Mouse (Mus musculus) left cerebral cortex, adult 8-10 months (tissue): ENCODE results near the gene Spef1. TPM values are rescaled to one million over a fixed set of nuclear protein-coding genes. Genes with fewer than 3 reads are reported as not detected.
A peak's percentile ranks its signal among the peaks of the same experiment; 100 is the strongest.
"Not testable (repeated sequence)": the region's sequence is repeated elsewhere in the genome, so short reads cannot be mapped to it uniquely, and the experiment has no call there.

Experiments
- DNase-seq, 2 experiments: peaks; one replicate each; pipeline ENCODE4 v3.0.0; 2022; ENCODE audit warnings: low spot score in 2 of 2
- total RNA-seq, 4 experiments: library from RNA; stranded (reverse); gene quantifications; 2 replicates each; pipeline ENCODE4 v1.2.4; 2022

Spef1 gene
- total RNA-seq, result 1 to 10 TPM; 7.4 to 8.3 (median 8.1) TPM

DNA sequence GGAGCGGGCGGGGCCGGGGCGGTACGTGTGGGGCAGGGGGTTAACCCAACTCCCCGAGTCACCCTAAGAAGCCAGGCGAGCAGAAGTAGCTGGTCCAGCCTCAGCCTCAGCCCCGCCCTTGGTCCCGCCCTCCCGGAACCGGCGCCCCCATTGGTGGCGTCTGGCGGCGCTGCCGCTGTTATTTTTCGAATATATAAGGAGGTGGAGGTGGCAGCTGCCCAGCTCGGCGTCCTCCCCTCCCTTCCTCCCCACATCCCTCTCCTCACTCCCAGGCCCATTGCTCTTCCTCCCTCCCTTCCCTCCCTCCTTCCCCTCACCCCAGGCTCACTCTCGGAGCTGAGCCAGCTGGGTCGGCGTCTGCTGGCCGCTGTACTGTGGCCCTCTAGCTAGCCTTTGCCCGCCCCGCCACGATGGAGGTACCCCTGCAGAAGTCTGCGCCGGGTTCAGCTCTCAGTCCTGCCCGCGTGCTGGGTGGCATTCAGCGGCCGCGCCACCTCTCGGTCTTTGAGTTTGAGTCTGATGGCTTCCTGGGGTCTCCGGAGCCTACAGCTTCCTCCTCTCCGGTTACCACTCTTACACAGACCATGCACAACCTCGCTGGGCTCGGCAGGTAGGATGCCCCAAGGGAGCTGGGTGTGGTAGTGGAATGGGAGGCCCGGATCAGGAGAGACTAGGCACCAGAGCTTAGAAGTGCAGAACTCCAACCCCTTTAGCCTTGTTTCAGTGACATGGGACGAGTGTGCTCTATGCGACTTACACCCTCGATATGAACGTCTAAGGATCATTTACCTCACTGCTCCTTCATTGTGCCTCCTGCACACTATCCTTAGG, at the start of gene Spef1, which contains the start of gene Cdc25b:
Gene Spef1 (minus strand): TSS at position 512 of the 831 bp plus-strand sequence.
Gene Cdc25b (plus strand): TSS at position 179 of the 831 bp plus-strand sequence.
- DNase-seq, result peak; percentile 60 to 74

DNA sequence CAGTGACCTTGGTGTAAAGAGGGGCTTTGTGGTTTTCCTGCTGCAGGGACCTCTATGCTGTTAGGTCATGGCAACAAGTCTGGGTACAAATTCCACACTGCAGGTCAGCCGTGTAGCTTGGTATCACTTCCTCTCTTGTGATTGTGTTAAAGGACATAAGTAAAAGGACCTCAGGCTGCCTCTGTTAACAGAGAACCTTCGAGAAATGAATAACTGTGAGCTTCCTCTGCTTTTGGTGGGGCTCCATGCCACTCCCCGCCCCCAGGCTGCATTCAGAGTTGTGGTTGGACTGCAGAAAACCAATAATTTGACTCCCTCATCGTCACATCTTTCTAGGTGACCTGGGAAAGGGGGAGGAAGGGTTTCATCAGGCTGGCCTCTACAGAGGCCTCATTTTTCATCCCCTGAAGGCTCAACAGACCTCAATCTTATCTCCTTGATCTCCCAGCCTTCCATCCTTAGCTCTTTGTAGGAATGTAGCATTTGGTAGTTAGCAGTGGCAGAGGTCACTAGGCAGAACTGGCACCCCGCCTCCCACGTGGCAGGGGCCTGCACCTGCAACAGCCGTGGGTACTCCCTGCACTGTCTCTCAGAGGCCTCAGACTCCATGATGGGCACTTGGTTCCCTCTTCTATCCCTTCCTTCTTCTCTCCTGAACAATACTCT, 48.0 kb upstream of the Spef1 start:
- no peak for DNase-seq

DNA sequence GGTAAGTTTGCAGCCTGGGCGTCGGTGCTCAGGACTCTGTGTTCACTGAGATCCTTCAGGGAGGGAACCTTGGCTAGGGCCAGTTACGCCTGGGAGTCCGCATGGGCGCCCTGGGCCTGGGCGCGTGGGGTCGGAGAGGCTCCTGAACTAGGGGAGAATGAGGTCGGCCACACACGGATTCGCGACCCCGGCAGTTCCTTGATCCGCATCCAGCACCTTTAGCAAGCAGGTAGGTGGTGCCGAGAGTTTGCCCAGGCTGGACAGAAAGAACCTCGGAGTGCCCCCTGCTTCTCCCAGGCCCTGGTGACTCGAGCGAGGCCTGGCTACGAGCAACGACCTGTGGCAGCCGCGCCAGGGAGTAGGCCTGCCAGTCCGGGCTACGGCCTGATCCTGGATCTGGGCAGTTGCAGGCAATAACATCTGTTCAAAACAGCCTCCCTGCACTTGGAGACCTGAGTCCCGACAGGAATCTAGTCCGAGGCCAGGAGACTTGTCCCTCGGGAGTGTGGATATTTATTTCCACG, 47.1 kb upstream of the Spef1 start:
- no peak for DNase-seq

DNA sequence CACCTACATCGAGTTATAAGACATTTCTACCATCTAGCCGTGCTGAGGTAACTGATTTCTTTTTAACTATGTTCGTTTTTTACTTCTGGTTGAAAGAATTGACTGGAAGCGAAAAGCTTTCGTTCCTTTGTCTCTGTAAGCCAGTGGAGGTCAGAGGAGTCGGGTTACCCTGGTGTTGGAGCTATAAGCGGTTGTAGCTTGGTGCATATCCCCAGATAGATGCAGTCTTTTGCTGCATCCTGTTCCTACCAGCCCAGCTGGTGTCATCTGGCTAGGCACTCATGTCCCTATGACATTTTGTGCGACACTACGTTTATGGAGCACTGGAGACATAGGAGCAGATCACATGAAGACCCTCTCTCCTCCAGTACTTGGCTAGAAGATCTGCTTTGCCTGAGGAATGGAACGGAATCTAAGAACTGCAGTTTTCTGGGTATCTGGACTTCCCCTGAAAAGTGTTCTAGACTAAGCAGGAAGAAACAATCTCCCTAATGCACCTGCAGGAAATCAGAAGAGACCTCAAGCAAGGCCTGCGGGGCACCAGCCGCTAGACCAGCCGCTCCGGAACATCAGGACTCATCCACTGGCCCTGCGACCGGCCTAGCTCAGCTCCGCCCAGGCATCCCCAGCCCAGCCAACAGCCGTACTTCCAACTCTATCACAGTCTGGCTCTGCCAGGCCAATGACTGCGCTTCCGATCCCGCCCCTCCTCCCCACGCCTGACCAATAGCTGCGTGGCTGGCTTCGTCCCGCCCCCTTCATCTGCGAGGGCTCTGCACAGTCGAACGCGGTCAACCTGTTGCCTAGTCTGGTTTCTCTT, 46.4 kb upstream of the Spef1 start, which contains the start of gene Mavs:
Gene Mavs (plus strand): TSS at position 757 of the 820 bp plus-strand sequence.
- DNase-seq, result peak; percentile 74 to 93

DNA sequence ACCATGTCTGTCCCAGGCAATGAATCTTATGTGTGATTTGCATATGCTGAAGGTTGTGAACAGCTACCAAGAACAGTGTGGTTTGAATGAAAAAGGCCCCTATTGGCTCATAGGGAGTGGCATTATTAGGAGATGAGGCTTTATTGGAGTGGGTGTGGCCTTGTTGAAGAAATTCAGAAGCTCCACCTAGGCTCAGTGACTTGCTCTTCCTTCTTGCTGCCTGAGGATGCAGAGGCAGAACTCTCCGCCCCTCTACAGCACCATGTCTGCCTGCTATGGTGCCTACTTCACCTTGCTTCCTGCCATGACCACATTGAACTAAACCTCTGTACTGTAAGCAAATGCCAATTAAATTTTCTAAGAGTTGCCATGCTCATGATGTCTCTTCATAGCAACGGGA, 45.5 kb upstream of the Spef1 start:
- DNase-seq, result no peak

DNA sequence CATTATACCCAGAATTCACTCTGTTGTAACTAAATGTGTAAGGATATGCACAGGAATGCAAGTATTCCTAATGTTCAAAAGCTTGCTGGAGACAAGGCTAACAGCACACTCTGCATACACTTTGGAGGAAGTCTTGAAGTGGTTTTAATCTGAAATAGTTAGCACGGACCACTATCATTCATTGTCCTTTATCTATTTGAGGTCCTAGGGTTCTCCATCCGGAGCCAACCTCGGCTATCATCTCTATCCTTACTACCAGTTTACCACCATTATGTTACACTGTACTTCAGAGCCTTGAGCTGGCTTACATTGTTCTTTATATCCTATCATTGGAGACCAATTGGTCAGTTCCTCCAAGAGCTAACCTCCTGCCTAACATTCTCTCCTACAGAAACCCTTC, 40.2 kb upstream of the Spef1 start:
- DNase-seq, result no peak

DNA sequence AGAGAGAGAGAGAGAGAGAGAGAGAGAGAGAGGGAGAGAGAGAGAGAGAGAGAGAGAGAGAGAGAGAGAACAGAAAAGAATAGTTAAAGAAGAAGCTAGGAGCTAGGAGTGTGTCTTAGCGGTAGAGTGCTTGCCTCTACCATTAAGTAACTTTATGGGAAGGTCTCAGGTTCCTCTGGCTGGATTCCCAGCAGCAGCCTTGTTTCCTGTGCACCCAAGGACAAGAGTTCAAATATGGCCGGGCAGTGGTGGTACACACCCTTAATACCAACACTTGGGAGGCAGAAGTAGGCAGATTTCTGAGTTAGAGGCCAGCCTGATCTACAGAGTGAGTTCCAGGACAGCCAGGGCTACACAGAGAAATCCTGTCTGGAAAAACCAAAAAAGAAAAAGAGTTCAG, 39.6 kb upstream of the Spef1 start:
- not testable (repeated sequence) for DNase-seq

DNA sequence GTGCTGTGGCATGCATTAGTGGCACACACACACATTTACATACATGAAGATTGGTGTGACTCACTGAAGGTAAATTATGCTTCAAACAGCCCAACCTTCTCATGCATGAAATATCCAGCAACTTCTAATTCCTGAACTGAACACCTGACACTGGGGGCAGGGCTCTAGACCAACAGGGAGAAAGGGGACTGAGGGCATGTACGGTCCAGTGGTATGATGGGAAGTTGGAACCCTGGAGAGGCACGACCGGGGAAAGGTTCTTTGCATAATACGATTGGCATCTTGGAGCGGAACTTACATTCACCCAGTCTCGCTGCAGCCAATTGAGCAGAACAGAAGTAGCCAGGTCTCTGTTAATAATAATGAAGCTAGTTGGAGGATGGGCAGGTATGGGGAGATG, 38.1 kb upstream of the Spef1 start:
- no peak for DNase-seq

DNA sequence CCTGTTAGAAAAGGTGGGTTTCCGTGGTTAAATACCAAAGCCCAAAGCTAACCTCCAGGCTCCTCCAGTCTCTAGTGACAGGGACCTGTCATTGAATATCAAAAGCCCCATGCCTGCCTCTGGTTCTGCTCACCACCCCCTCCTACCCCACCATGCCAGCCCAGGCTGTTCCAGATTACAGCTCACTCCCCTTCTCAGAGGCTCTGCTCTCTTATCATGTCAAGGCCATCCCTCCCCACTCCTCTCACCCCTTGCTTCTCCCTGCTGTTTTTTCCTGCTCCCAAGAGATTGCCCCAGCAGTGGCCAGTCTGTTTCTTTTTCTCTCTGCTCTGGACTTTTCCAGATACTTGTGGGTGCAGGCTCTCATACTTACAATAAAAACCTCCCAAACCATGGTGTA, 36.5 kb upstream of the Spef1 start:
- DNase-seq, result no peak

DNA sequence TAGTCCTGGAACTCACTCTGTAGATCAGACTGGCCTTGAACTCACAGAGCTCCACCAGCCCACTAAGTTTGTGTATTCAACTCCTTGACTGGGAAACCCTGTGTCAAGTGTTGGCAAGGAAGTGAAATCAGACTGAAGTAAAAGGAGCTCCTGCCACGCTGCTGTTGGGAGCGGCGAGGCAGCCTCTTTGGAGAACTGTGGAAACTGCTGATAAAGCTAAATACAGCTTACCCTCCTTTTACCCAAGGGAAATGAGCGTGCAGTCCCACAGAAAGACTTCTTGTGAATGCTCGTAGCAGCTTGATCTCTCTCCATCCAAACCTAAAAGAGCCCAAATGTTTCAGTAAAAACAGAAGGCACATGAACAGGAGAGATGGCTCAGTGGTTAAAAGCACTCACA, 35.5 kb upstream of the Spef1 start:
- DNase-seq, result no peak

DNA sequence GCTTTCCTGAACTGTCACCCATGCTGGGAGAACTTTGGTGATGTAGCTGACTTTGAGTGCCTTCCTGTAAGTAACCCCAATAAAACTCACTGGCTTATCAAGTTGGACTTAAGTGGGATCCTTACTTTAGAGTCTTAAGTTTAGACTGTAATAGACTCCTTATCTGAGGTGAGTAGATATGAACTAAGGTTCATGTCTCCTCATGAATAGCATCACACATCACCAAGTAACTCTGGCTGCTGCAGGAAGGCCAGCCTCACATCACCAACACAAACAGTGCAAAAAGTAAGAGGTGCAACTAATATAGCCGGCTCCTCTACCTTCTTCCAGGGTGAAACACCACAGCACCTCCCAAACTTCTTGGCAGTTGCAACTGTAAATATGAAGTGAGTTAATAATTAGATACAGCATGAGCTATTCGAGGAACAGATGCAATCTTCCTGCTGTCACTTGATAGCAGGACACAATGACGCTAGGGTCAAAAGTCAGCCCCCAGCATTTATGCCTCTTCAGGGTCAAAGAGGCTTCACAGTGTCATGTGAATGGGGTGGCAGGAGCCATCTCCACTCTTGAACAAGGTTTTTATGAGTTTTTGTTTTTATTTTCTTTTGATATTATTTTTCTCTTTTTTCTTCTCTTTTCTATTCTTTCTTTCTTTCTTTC, 34.9 kb upstream of the Spef1 start:
- no peak for DNase-seq

DNA sequence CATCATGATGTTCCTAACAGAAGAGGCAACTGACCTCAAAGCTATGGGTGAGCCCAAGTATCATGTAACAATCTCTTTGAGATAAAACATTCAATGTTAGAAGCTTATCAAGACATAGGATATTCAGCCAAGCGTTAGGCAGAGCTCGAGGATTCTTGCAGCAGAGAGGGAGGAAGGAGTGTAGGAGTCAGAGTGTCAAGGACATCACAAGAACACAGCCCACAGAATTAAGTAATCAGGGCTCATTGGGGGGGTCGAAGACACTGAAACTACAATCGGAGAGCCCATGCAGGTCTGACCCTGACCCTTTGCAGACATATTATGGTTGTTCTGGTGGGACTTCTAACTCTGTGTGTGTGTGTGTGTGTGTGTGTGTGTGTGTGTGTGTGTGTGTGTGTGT, 32.9 kb upstream of the Spef1 start:
- no peak for DNase-seq

DNA sequence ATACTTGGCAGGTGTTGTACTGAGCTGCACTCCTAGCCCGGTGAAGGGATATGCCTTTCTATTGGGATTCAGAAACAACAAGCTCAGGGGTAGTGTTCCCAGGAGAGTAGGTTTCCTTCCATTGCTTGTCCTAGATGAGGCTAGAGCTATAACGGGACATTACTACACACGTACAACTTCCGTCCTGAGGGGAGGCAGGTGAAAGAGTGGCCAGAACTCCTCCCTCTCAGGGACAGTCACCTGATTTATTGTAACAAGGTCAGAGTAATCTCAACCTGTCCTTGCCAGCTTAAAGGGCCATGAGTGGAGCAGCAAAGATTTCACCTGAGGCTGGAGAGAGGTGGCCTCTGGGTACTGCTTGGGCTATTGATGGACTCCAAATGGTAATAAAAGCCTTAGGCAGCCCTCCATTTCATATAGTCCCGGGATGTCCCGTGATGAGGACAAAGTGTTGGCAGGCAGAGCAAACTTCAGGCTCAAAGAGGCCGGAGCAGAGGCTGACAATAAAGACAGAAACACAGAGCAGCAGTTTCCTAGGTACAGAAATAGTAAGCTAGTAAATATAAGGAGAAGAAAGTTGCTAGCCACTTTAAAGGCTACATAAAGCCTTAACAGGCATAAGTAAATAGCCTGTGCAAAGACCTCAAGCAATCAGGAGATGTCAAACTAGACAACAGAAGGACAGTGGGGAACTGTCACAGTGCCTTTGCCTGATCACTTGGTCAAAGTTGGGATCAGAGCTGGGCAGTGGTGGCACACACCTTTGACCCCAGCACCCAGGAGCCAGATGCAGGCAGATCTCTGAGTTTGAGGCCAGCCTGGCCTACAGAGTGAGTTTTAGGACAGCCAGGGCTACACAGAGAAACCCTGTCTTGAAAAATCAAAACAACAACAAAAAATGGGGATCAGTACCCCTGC, 29.1 kb upstream of the Spef1 start:
- no peak for DNase-seq

DNA sequence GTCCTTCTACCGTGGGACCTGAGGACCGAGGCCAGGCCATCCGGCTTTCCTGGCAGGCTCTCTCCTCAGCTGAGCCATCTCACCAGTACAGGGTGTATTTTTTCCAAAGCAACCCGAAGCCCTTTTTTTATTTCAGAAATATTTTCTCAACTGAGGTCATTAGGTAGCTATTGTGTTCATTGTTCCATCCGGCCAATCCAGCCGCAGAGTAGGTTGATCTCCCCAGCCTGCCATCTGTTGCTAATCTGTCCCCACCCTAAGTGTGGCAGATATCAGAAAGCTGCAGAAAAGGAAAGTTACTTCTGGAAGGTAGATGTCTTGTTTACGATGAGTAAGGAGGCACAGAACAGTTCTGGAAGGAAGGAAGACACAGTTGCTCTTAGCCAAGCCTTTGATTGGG, 26.7 kb upstream of the Spef1 start:
- no peak for DNase-seq

DNA sequence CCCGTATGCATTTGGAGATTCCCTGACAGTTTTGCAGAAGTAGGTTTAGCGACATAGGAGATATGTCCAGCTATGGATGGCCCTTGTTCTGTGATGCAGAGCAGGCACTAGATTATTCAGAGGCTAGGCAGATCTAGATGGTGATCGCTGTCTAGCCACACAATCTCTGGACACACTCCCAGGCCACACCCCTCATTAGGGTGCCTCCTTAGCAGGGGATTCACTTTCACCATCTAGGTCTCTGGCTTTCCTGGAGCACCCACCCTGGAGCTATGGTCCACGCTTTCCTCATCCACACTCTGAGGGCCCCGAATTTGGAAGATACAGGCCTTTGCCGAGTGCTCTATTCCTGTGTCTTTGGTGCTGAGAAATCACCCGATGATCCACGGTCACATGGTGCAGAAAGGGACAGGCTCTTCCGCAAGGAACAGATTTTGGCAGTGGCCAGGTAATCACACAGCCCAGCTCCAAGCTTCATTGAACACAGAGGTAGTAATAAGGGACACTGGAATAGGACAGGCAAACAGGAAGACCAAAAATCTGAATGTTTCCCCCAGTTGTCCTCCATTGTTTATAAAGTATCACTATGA, 24.0 kb upstream of the Spef1 start:
- DNase-seq, result no peak

DNA sequence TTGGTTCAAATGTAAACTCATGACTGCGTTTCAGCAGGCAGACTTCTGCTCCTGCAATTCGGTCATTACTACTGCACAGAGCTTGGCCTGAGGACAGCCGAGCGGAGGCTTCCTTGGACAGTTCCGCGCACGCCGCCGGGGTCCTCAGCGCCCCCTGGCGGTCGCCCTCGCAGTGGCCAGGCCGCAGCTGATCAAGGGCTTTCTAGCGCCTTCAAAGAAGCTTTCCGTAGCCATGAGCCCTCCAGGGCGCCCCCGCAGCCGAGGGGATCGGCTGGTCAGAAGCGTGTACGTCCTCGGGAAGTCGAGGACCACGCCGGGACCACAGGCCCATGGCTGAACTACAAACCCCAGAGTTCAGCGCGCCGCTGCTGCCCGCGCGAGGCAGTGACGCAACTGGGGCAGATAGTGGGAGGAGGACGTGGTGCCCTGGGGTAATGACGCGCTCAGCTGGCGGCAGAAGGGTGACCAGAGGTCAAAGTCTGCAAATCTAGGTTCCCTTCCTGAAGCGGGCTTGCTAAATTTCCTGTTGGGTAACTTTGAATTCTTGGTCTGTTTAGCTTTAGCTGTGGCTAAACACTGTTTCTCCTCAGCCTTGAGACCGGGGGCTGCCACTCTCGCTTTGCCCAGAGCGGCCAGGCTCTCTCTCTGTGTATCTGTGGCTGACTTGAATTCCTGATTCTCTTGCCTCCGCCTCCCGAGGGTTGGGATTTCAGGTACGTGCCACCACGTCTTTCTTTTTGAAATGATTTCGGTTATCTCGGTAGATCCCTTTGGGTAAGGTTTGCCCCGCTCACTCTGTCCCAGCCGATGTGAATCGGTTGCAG, 23.1 kb upstream of the Spef1 start:
- DNase-seq, result peak; percentile 94

DNA sequence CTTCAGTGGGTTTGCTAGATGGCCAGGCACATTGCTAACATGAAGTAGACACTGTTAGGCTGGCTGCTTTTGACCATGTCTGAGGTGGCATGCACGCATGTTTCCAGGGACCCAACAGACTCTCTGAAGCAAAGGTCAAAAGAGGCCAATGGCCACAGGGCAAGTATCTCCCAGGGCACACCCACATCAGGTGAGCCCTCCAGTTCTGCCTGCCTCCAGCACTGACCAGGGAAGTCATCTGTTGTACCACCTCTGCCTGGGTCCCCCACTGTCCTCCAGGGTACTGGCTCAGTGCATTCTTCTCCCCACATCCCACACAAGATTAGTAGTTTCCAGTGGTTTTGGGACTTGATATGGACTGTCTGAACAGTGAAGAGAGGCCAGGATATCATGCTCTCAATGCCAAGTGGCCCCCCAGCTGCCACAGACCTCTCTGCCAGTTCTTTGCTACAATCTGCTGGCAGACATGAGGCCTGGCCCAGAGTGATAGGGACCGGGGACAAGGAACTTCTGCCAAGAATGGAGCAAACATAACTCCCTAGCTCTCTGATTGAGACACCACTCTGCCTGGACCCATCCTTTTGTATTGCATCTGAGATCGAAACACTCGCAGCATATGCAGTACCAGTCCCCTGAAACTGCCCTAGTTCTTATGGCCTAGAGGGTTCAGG, 22.2 kb upstream of the Spef1 start:
- no peak for DNase-seq

DNA sequence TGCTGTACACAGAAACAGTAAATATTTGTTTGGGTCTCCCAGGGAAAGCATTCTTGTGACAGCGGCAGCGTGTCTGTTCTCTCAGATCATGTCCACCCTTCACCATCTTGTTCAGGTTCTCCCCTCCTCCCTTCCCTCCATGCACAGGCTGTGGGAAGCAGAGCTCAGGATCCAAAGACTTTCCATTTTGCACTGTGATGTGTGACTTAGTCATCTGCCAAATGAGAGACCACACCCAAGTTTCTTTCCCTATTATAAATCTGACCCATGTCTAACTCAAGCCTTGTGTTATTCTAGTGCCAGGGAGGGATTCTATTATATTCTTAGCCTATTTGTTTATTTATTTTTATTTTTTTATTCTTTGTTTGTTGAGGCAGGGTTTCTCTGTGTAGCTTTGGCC, 21.3 kb upstream of the Spef1 start:
- no peak for DNase-seq
